Mouse (Mus musculus) MEL (cell line): ENCODE results near the gene Hnrnph1.

ENCODE experiments used
- CTCF ChIP-seq, 3 experiments: IDR thresholded peaks in 2 of 3; conservative IDR thresholded peaks in 1 of 3; 2 replicates each; pipeline ENCODE4 v1.5.1; 2011 to 2012; ENCODE audit warnings: low read length in 3 of 3, low read depth in 2 of 3, mild to moderate bottlenecking in 2 of 3, improper control_type of control experiment in 1 of 3, inconsistent platforms in 1 of 3, mixed read lengths in 1 of 3, moderate library complexity in 1 of 3; ENCODE audit not compliant: control insufficient read depth in 1 of 3, insufficient read depth in 1 of 3, poor library complexity in 1 of 3, severe bottlenecking in 1 of 3
- MAFK ChIP-seq: IDR thresholded peaks from 2 replicates; pipeline ENCODE4 v1.6.1; 2011; ENCODE audit warnings: low read depth, mild to moderate bottlenecking, low read length, improper control_type of control experiment, borderline replicate concordance
- POLR2A ChIP-seq, 2 experiments: IDR thresholded peaks; 2 replicates each; pipeline ENCODE4 v1.6.1; 2011 to 2012; ENCODE audit warnings: low read length in 2 of 2, mild to moderate bottlenecking in 2 of 2, control low read depth in 1 of 2, improper control_type of control experiment in 1 of 2, low read depth in 1 of 2, moderate library complexity in 1 of 2; ENCODE audit not compliant: control insufficient read depth in 1 of 2, insufficient read depth in 1 of 2, poor library complexity in 1 of 2
- SIN3A ChIP-seq: IDR thresholded peaks from 2 replicates; pipeline ENCODE4 v1.6.1; 2012; ENCODE audit warnings: low read length, improper control_type of control experiment, inconsistent platforms
- ZC3H11A ChIP-seq: IDR thresholded peaks from 2 replicates; pipeline ENCODE4 v1.6.1; 2012; ENCODE audit warnings: low read depth, mild to moderate bottlenecking, inconsistent platforms, low read length, improper control_type of control experiment

- TF ChIP-seq CTCF (IDR thresholded peaks at IDR 0.05 in 2 of 3, conservative IDR thresholded peaks at IDR 0.05 in 1 of 3; ENCODE audit: control insufficient read depth in 1 of 3, insufficient read depth in 1 of 3, low read depth in 2 of 3, low read length in 3 of 3, poor library complexity in 1 of 3, severe bottlenecking in 1 of 3), result no peak
- TF ChIP-seq SIN3A, result 0 out of 2 replicates have a peak, but pooled peaks have one; percentile 13
- no peak for TF ChIP-seq ZC3H11A
- no peak for TF ChIP-seq POLR2A (IDR thresholded peaks at IDR 0.05; ENCODE audit: control insufficient read depth in 1 of 2, insufficient read depth in 1 of 2, low read depth in 1 of 2, low read length in 2 of 2, poor library complexity in 1 of 2)
- no peak for TF ChIP-seq MAFK
Observed at GRCm38 (mm10) chr11:50365322-50365721, 11.5 kb upstream of the Hnrnph1 start.
